Mouse (Mus musculus) T-helper 1 cell (primary cell): ENCODE results near the gene Slc22a6.

Experiments used
- in situ Hi-C: fragments of 300-600 bp; cut with MboI, MseI; formaldehyde crosslinking; loops from one replicate; pipeline ENCODE4 v1.15.1; 2025; ENCODE audit warnings: high pct_unique_total_duplicates

Gene Slc22a6

GRCm38 (mm10) chr19:8617904-8618303, at the start of gene Slc22a6:
Gene Slc22a6, plus strand, starts transcription at chr19:8618039.
- in situ Hi-C loops, result loop anchor here (10.0 kb wide), 1 partner anchor 563 kb away; no protein-coding TSS in a partner anchor

- in situ Hi-C loops, result no loop called here
Measured at GRCm38 (mm10) chr19:8569453-8569863, 48.4 kb upstream of the Slc22a6 start.

DNA sequence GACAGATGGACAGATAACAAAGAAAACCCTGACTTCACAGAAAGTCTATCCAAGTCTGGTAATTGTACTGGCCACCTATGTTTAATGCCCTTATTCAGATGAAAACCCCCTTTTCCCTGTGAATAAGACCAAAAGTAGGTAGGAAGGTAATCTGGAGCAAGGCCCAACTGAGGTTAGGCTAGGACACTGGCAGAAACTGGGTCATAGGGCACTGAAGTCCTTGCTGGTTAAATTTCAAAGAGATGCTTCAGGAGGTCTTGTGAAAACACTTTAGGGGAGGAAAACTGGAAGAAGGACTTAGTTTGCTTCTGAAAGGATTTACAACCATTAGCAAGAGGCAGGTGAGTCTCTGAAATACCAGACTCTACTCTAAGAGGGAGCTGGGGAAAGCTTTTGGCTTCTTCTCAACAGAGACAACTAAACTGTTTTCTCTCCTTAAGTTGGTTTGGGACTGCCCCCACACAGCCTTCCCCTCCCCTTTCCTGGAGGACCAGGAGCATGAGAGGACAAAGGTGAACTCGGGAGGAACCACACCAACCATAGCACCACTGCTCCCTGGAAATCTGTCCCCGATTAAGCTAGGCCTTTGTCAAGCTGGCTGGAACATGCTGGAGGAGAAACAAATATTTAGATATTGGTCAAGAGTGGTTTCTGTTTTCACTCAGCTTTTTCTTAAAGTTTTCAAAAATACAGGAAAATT, 47.3 kb upstream of the Slc22a6 start:
- in situ Hi-C loops, result no loop called here

DNA sequence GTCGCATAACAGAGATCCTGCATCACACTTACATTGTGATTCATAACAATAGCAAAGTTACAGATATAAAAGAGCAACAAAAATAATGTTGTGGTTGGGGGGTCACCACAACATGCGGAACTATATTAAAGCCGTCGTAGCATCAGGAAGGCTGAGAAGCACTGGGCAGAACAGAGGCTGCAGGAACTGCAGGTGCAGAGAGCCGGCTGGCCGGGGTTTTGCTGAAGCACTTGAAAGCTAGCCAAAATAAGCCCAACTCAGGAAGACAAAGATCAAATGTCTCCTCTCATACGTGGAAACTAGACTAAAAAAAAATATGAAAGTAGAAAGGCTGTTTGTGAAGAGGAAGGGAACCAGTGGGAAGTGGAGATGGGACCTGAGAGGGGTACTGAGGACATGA, 46.1 kb upstream of the Slc22a6 start:
- in situ Hi-C loops, result no loop called here

- in situ Hi-C loops, result no loop called here
Measured at GRCm38 (mm10) chr19:8572485-8572884, 45.4 kb upstream of the Slc22a6 start.

- in situ Hi-C loops, result no loop called here
Measured at GRCm38 (mm10) chr19:8577432-8577831, 40.4 kb upstream of the Slc22a6 start.

GRCm38 (mm10) chr19:8578293-8578969, 39.4 kb upstream of the Slc22a6 start:
- in situ Hi-C loops, result no loop called here

GRCm38 (mm10) chr19:8578970-8579342, 38.9 kb upstream of the Slc22a6 start:
- in situ Hi-C loops, result no loop called here

DNA sequence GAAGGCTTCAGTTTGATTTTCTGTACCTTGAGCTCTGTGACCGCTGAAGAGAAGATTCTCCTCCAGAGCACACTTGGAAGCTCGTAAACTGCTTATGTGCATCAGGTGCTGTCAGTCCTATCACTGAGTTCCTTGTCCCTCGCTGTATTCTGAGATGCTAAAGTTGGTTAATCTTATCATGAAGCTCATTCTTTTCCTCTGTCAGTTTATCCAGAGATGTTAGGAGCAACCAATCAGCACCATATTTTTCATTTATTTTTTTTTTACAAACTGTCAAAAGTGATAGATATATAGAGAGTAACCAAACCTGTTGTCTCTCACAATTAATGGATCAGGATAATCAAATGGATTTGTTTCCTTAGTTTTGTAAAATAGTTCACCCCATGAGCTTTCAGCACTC, 32.5 kb upstream of the Slc22a6 start:
- in situ Hi-C loops, result loop anchor here (5.0 kb wide), 1 partner anchor 92 kb away; no protein-coding TSS in a partner anchor

GRCm38 (mm10) chr19:8585899-8586298, 31.9 kb upstream of the Slc22a6 start:
- in situ Hi-C loops, result loop anchor here (5.0 kb wide), 1 partner anchor 91 kb away; no protein-coding TSS in a partner anchor

GRCm38 (mm10) chr19:8586350-8586749, 31.5 kb upstream of the Slc22a6 start:
- in situ Hi-C loops, result loop anchor here (5.0 kb wide), 1 partner anchor 91 kb away; no protein-coding TSS in a partner anchor

GRCm38 (mm10) chr19:8587315-8587714, 30.5 kb upstream of the Slc22a6 start:
- in situ Hi-C loops, result loop anchor here (5.0 kb wide), 1 partner anchor 90 kb away; no protein-coding TSS in a partner anchor

GRCm38 (mm10) chr19:8590954-8591353, 26.9 kb upstream of the Slc22a6 start, which contains the start of gene Slc22a8:
Gene Slc22a8, plus strand, starts transcription at chr19:8591254.
- in situ Hi-C loops, result no loop called here

- in situ Hi-C loops, result no loop called here
Measured at GRCm38 (mm10) chr19:8592155-8592554, 25.7 kb upstream of the Slc22a6 start.

DNA sequence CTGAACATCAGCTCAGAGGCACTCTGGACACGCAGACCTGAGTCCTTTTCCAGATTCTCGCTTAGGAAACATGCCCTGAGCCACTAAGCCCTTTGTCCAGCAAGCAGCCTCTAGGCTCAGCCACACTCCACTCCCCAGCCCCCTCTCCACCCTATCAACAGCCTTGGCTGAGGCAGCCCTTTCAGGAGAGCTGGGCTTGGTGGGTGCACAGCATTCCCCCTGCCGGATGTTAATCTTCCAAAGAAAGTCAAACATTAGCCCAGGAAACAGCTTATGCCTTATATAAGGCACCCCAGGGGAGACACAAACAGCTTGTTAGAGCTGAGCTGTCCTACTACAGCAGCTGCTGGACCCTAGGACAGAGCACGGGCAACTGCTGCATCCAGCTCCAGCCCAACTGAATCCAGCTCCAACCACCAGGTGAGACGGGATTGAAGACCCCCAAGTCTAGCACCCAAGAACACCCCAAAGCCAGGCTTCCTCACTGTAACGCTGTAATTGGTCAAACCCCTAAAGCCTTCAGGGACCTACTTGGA, 24.9 kb upstream of the Slc22a6 start:
- in situ Hi-C loops, result no loop called here

- in situ Hi-C loops, result no loop called here
Measured at GRCm38 (mm10) chr19:8593833-8594232, 24.0 kb upstream of the Slc22a6 start.

DNA sequence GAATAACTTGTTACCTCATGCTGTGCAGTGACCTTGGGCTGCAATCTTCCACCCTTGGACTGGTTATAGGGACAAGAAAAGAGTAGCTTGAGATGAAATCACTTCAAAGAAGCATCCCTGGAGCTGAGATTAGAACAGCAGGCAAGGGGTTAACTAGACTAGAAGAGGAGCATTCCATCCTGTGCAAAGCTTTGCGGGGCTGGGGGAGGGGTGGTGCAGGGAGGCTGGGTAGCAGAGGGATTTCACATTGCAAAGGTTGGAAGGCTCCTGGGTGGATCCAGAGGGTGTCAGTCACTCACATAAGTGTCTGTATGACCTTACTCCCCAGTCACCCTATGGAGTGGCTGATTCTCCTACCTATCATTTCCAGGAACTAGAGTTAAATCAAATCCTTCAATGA, 23.3 kb upstream of the Slc22a6 start:
- in situ Hi-C loops, result no loop called here

DNA sequence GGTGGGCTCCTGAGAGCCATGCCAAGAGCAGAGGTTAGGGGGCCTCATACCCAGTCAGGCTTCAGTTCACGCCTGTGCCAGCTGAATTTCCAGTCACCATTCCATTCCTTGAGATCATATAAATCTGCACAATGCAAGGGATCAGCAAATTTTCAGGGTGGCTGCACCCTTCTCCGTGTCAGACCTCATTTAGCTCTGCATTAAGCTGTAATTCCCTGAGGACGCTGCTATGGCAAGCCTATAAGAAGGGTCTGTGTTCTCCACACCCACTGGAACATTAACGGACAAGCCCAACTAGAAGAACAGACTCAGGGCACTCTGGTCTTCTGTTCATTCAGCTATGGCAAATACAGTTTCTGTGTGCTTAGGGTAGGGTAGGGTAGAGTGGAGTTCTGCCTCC, 20.6 kb upstream of the Slc22a6 start:
- in situ Hi-C loops, result no loop called here

DNA sequence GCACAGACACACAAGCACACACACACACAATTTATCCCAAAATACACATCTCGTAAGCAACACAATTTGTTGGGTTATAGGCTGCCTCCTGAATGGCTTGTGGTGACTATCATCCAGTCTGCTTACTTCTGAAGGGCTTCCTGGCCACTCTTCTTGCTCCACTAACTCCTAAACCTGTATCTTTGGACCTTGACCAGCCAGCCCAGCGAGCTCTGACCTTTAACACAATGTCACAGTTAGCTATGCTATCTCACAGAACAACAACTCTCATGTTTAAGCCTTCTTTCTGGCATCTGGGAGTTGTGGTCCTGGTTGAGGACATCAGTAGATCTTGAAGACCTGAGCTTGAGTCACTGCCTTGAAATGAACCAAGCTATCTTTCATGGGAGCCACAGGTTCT, 18.6 kb upstream of the Slc22a6 start:
- in situ Hi-C loops, result no loop called here

- in situ Hi-C loops, result no loop called here
Measured at GRCm38 (mm10) chr19:8601922-8602321, 15.9 kb upstream of the Slc22a6 start.

DNA sequence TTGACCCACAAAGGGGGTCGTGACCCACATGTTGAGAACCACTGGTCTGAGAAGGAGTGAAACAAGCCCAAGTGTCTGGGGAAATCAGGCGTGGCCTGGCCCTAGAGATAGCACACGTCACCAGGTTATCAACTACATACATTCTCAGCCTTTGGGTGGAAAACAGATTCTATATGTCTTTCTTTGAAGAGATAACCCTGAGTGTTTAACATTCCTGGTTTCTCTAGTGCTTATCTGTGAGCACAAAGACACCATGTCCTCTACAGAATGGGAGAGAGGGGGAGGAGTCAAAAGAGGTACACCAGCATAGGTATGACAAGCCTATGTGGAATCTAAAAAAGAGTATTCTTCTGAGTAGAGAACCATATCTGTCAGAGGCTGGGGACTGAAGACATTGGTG, 14.9 kb upstream of the Slc22a6 start:
- in situ Hi-C loops, result no loop called here

DNA sequence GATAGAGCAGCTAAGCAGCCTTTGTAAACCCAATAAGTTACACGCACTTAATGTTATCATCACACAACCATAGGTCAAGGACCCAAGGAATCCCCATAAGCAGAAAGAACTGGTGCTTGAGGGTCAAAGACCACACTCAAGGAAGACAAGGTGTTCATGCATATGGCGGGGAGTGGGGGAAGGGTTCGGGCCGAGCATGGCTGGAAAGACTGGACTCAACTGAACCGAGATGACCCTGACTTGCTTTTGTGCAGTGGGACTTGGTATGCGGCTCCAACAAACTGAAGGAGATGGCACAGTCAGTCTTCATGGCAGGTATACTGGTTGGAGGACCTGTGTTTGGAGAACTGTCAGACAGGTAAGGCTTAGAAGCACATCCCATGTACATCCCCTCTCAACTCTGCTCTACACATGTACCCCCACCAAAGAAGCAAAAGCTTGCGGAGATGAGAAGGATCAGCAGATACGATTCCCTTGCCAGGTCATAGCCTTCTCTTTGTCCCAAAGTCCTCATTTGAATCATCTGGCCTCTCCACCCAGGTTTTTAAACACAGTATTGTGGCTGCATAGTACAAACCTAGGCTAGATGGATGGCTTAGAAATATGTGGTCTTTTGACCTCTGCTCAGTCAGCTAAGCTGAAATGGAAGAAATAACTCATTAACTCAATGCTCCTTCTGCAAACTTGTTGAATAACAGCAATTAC, 13.2 kb upstream of the Slc22a6 start:
- in situ Hi-C loops, result no loop called here
